Mouse (Mus musculus): ENCODE measurements around the gene Ifnar2. TPM values are rescaled to one million over a fixed set of nuclear protein-coding genes. Genes with fewer than 3 reads are reported as not detected.

The Ifnar2 gene
- polyA plus RNA-seq, 1 experiment from 2014 or later = 33.5 TPM

Other genes with a start within 250 kb of the Ifnar2 start
- gene Olig2, start 147.3 kb upstream of the Ifnar2 start, polyA plus RNA-seq (2016; fragmentation: Nextera tagmentation; extraction: Ambion mirVana) = 5.9 and 11.3 TPM in 2 replicates
- gene Olig1, start 103.0 kb upstream of the Ifnar2 start, polyA plus RNA-seq (2016; fragmentation: Nextera tagmentation; extraction: Ambion mirVana) = 2.4 and 5.1 TPM in 2 replicates
- gene Gm21970, start 18.9 kb downstream of the Ifnar2 start, polyA plus RNA-seq (2016; fragmentation: Nextera tagmentation; extraction: Ambion mirVana) = not detected in 2 replicates
- 7.9 and 9.1 TPM in 2 replicates for gene Il10rb, start 33.4 kb downstream of the Ifnar2 start, polyA plus RNA-seq (2016; fragmentation: Nextera tagmentation; extraction: Ambion mirVana)
- 56.5 and 60.0 TPM in 2 replicates for gene Ifnar1, start 112.5 kb downstream of the Ifnar2 start, polyA plus RNA-seq (2016; fragmentation: Nextera tagmentation; extraction: Ambion mirVana)
- gene Ifngr2, start 174.3 kb downstream of the Ifnar2 start, polyA plus RNA-seq (2016; fragmentation: Nextera tagmentation; extraction: Ambion mirVana) = 41.0 and 43.4 TPM in 2 replicates
- 42.6 and 43.6 TPM in 2 replicates for gene Tmem50b, start 225.0 kb downstream of the Ifnar2 start, polyA plus RNA-seq (2016; fragmentation: Nextera tagmentation; extraction: Ambion mirVana)
- 6.8 and 7.8 TPM in 2 replicates for gene Dnajc28, start 246.2 kb downstream of the Ifnar2 start, polyA plus RNA-seq (2016; fragmentation: Nextera tagmentation; extraction: Ambion mirVana)

Measured in midbrain, embryonic 12.5 days (tissue).